ENCODE assay signal across 24 mouse cellular contexts in the genomic region with DNA sequence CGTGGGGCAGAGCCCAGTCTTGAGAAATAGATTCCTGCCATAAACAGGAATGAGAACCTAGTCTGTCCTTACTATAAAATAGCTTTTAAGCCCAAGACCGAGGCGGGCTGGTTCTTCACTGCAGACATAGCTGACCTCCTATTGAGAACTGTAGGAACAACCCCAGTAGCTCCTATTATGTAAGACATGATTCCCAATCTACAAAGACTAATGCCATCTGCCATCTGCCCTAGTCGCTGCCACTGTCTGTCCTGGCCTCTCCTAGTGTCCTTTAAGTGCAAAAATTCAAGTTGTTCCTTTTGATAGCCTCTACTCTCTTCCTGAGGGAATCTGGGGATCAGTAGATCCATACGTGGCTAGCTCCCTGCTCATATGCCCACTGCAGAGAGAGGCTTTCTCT.
"Had no signal": no experiment of that assay in that cellular context is flagged by ENCODE, and none has a peak within 500 bp of the region (broad histone marks: within the 10 kb centered on the region; RNA-seq: fewer than 3 reads in every experiment).

No protein-coding gene starts in this region.

- H3K36me3 ChIP-seq: heart, embryonic 13.5 days; heart, embryonic 15.5 days; hindbrain, embryonic 13.5 days; hindbrain, embryonic 15.5 days; limb, embryonic 10.5 days; limb, embryonic 12.5 days; liver, embryonic 13.5 days; liver, embryonic 15.5 days had no signal

- H3K4me2 ChIP-seq: liver, embryonic 11.5 days; liver, embryonic 13.5 days; liver, embryonic 15.5 days had no signal

- H3K27me3 ChIP-seq: hindbrain, embryonic 15.5 days had no signal

- H3K9me3 ChIP-seq: heart, embryonic 13.5 days; heart, embryonic 15.5 days; hindbrain, embryonic 13.5 days; hindbrain, embryonic 15.5 days; limb, embryonic 10.5 days; limb, embryonic 12.5 days; liver, embryonic 13.5 days; liver, embryonic 15.5 days had no signal

- H3K4me3 ChIP-seq: heart, adult 2 months; heart, embryonic 15.5 days; hindbrain, embryonic 13.5 days; hindbrain, embryonic 15.5 days; layer of hippocampus, adult 2 months; left cerebral cortex, adult 2 months; limb, embryonic 10.5 days; liver, embryonic 13.5 days; liver, embryonic 15.5 days had no signal

- ATAC-seq: hindbrain, postnatal 0 days; intestine, embryonic 16.5 days had no signal

- H3K4me1 ChIP-seq: liver, embryonic 13.5 days; liver, embryonic 15.5 days had no signal

- H3K9ac ChIP-seq: heart, embryonic 13.5 days; heart, embryonic 15.5 days; hindbrain, embryonic 13.5 days; hindbrain, embryonic 15.5 days; limb, embryonic 12.5 days; liver, embryonic 13.5 days; liver, embryonic 15.5 days had no signal

- H3K27ac ChIP-seq: heart, adult 2 months; heart, embryonic 13.5 days; heart, embryonic 15.5 days; hindbrain, embryonic 15.5 days; hindbrain, postnatal 0 days; layer of hippocampus, adult 2 months; left cerebral cortex, adult 2 months; limb, embryonic 10.5 days; limb, embryonic 12.5 days; liver, embryonic 13.5 days; liver, embryonic 15.5 days had no signal

- DNase-seq: gastrocnemius, postnatal 14 days; gastrocnemius, postnatal 36 days; heart, adult 2 months; heart, postnatal 14 days; heart, postnatal 36 days; kidney, adult 11 months; kidney, adult 2 months; kidney, postnatal 10 days; kidney, postnatal 25 days; kidney, postnatal 4 days; liver; liver, embryonic 13.5 days had no signal
